Mouse (Mus musculus): ENCODE data around the gene Nav2.

DNA sequence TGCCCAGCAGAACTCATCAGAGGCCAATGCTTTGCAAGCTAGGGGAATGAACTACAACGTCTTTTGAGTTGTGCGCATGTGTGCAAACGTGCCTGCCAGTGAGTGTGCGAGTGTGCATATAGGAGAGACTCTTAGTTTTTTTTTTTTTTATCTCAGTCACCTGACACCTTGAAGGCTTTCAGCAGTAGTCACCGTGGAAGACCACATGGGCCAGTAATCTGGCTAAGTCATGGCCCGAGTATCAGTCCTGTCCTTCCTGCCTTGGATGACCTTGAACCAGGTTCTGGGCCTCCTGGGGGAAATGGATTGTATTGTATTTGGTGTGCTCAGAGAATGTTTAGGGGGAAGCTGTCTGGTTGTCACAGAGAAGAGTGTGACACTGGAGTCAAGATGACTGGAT is 625.7 kb downstream of the Nav2 start:
- no peak for TF ChIP-seq GATA1 (IDR thresholded peaks at IDR 0.05; ENCODE audit: borderline replicate concordance, low read length)
- no peak for TF ChIP-seq FLI1 (IDR thresholded peaks at IDR 0.05; ENCODE audit: low read length)
